Mouse (Mus musculus): ENCODE results near the gene Spon1. TPM values are rescaled to one million over a fixed set of nuclear protein-coding genes. Genes with fewer than 3 reads are reported as not detected.

Gene Spon1
- total and polyA plus RNA-seq, 2 experiments from 2014 or later: 20.7 to 21.6 TPM

GRCm38 (mm10) chr7:114053720-114054119 is 287.9 kb downstream of the Spon1 start:
- H3K27me3 ChIP-seq (ENCODE audit: control insufficient read depth, insufficient read depth, low read length): no peaks in the 10 kb centered on the region
- H3K36me3 ChIP-seq (replicated peaks; ENCODE audit: control insufficient read depth, insufficient read depth, low read length): peaks cover 28% of the 10 kb centered on the region
- no peak overlapping the region for H3K9ac ChIP-seq (replicated peaks; ENCODE audit: low read depth, low read length)
- DNase-seq (ENCODE audit: low spot score): no peak
- peak; percentile 64 for ATAC-seq (ENCODE audit: insufficient read depth, low read depth)
- H3K9me3 ChIP-seq (replicated peaks; ENCODE audit: control insufficient read depth, low read length): no peaks in the 10 kb centered on the region
- TF ChIP-seq CTCF (IDR thresholded peaks at IDR 0.05; ENCODE audit: low read depth) (no peak), EP300 (IDR thresholded peaks at IDR 0.05; ENCODE audit: low read depth) (no peak)
- H3K4me2 ChIP-seq (ENCODE audit: low read depth, low read length): no peak overlapping the region
- no peak overlapping the region for H3K27ac ChIP-seq (ENCODE audit: low read depth)
- H3K4me3 ChIP-seq (ENCODE audit: low read depth, low read length): no peak overlapping the region
- WGBS: 41% methylated on average over 4 of the region's 4 CpGs
- peaks cover 26% of the 10 kb centered on the region for H3K4me1 ChIP-seq (ENCODE audit: control insufficient read depth, insufficient read depth)

- Histone ChIP-seq H3K36me3 (replicated peaks; ENCODE audit: control insufficient read depth, insufficient read depth, low read length) (peaks cover 21% of the 10 kb centered on the region), H3K9me3 (replicated peaks; ENCODE audit: control insufficient read depth, low read length) (no peaks in the 10 kb centered on the region), H3K9ac (replicated peaks; ENCODE audit: low read depth, low read length) (no peak overlapping the region), H3K4me2 (ENCODE audit: low read depth, low read length) (no peak overlapping the region), H3K4me1 (ENCODE audit: control insufficient read depth, insufficient read depth) (peaks cover 12% of the 10 kb centered on the region), H3K27ac (ENCODE audit: low read depth) (no peak overlapping the region), H3K27me3 (ENCODE audit: control insufficient read depth, insufficient read depth, low read length) (no peaks in the 10 kb centered on the region), H3K4me3 (ENCODE audit: low read depth, low read length) (no peak overlapping the region)
- WGBS: 88% methylated on average over 16 of the region's 16 CpGs
- ATAC-seq (ENCODE audit: insufficient read depth, low read depth) (no peak), DNase-seq (ENCODE audit: low spot score) (no peak)
- TF ChIP-seq CTCF (IDR thresholded peaks at IDR 0.05; ENCODE audit: low read depth): no peak
- TF ChIP-seq EP300 (IDR thresholded peaks at IDR 0.05; ENCODE audit: low read depth): no peak
Observed at GRCm38 (mm10) chr7:114058166-114058565, 292.4 kb downstream of the Spon1 start.

- H3K9ac ChIP-seq (replicated peaks; ENCODE audit: low read depth, low read length): no peak overlapping the region
- H3K27me3 ChIP-seq (ENCODE audit: control insufficient read depth, insufficient read depth, low read length): no peaks in the 10 kb centered on the region
- WGBS: 78% methylated on average over 6 of the region's 6 CpGs
- no peaks in the 10 kb centered on the region for H3K9me3 ChIP-seq (replicated peaks; ENCODE audit: control insufficient read depth, low read length)
- H3K36me3 ChIP-seq (replicated peaks; ENCODE audit: control insufficient read depth, insufficient read depth, low read length): peaks cover 21% of the 10 kb centered on the region
- DNase-seq (ENCODE audit: low spot score): no peak
- no peak overlapping the region for H3K27ac ChIP-seq (ENCODE audit: low read depth)
- H3K4me3 ChIP-seq (ENCODE audit: low read depth, low read length): no peak overlapping the region
- ATAC-seq (ENCODE audit: insufficient read depth, low read depth): no peak
- H3K4me1 ChIP-seq (ENCODE audit: control insufficient read depth, insufficient read depth): peaks cover 9% of the 10 kb centered on the region
- no peak for TF ChIP-seq CTCF (IDR thresholded peaks at IDR 0.05; ENCODE audit: low read depth)
- no peak for TF ChIP-seq EP300 (IDR thresholded peaks at IDR 0.05; ENCODE audit: low read depth)
- H3K4me2 ChIP-seq (ENCODE audit: low read depth, low read length): no peak overlapping the region
Observed at GRCm38 (mm10) chr7:114058927-114059441, 293.2 kb downstream of the Spon1 start.

GRCm38 (mm10) chr7:114060445-114060844 is 294.6 kb downstream of the Spon1 start:
- 93% methylated on average over 6 of the region's 6 CpGs for WGBS
- Histone ChIP-seq H3K9ac (replicated peaks; ENCODE audit: low read depth, low read length) (no peak overlapping the region), H3K4me2 (ENCODE audit: low read depth, low read length) (no peak overlapping the region), H3K36me3 (replicated peaks; ENCODE audit: control insufficient read depth, insufficient read depth, low read length) (peaks cover 16% of the 10 kb centered on the region), H3K9me3 (replicated peaks; ENCODE audit: control insufficient read depth, low read length) (no peaks in the 10 kb centered on the region), H3K27me3 (ENCODE audit: control insufficient read depth, insufficient read depth, low read length) (no peaks in the 10 kb centered on the region), H3K27ac (ENCODE audit: low read depth) (no peak overlapping the region), H3K4me3 (ENCODE audit: low read depth, low read length) (no peak overlapping the region), H3K4me1 (ENCODE audit: control insufficient read depth, insufficient read depth) (peaks cover 15% of the 10 kb centered on the region)
- no peak for DNase-seq (ENCODE audit: low spot score)
- no peak for TF ChIP-seq EP300 (IDR thresholded peaks at IDR 0.05; ENCODE audit: low read depth)
- no peak for TF ChIP-seq CTCF (IDR thresholded peaks at IDR 0.05; ENCODE audit: low read depth)
- ATAC-seq (ENCODE audit: insufficient read depth, low read depth): no peak

GRCm38 (mm10) chr7:114062451-114062850 is 296.7 kb downstream of the Spon1 start:
- peaks cover 4% of the 10 kb centered on the region for H3K36me3 ChIP-seq (replicated peaks; ENCODE audit: control insufficient read depth, insufficient read depth, low read length)
- H3K27me3 ChIP-seq (ENCODE audit: control insufficient read depth, insufficient read depth, low read length): no peaks in the 10 kb centered on the region
- peaks cover 26% of the 10 kb centered on the region for H3K4me1 ChIP-seq (ENCODE audit: control insufficient read depth, insufficient read depth)
- H3K9ac ChIP-seq (replicated peaks; ENCODE audit: low read depth, low read length): no peak overlapping the region
- H3K4me3 ChIP-seq (ENCODE audit: low read depth, low read length): no peak overlapping the region
- TF ChIP-seq EP300 (IDR thresholded peaks at IDR 0.05; ENCODE audit: low read depth) (no peak), CTCF (IDR thresholded peaks at IDR 0.05; ENCODE audit: low read depth) (no peak)
- DNase-seq (ENCODE audit: low spot score) (no peak), ATAC-seq (ENCODE audit: insufficient read depth, low read depth) (no peak)
- H3K4me2 ChIP-seq (ENCODE audit: low read depth, low read length): no peak overlapping the region
- H3K27ac ChIP-seq (ENCODE audit: low read depth): no peak overlapping the region
- no peaks in the 10 kb centered on the region for H3K9me3 ChIP-seq (replicated peaks; ENCODE audit: control insufficient read depth, low read length)
- 60% methylated on average over 1 of the region's 1 CpGs for WGBS

- 18% methylated on average over 8 of the region's 8 CpGs for WGBS
- H3K27me3 ChIP-seq (ENCODE audit: control insufficient read depth, insufficient read depth, low read length): no peaks in the 10 kb centered on the region
- no peaks in the 10 kb centered on the region for H3K36me3 ChIP-seq (replicated peaks; ENCODE audit: control insufficient read depth, insufficient read depth, low read length)
- H3K9ac ChIP-seq (replicated peaks; ENCODE audit: low read depth, low read length): no peak overlapping the region
- TF ChIP-seq EP300 (IDR thresholded peaks at IDR 0.05; ENCODE audit: low read depth) (peak; percentile 42; the same call in 1 of the 2 replicates), CTCF (IDR thresholded peaks at IDR 0.05; ENCODE audit: low read depth) (no peak)
- peak overlapping the region; percentile 61 for H3K27ac ChIP-seq (ENCODE audit: low read depth)
- peaks cover 26% of the 10 kb centered on the region for H3K4me1 ChIP-seq (ENCODE audit: control insufficient read depth, insufficient read depth)
- DNase-seq (ENCODE audit: low spot score) (peak; percentile 68), ATAC-seq (ENCODE audit: insufficient read depth, low read depth) (peak; percentile 85)
- H3K4me2 ChIP-seq (ENCODE audit: low read depth, low read length): peak overlapping the region; percentile 4; the same call in 1 of the 2 replicates
- H3K4me3 ChIP-seq (ENCODE audit: low read depth, low read length): no peak overlapping the region
- H3K9me3 ChIP-seq (replicated peaks; ENCODE audit: control insufficient read depth, low read length): no peaks in the 10 kb centered on the region
Observed at GRCm38 (mm10) chr7:114063534-114063933, 297.7 kb downstream of the Spon1 start.
